In the genomic region with DNA sequence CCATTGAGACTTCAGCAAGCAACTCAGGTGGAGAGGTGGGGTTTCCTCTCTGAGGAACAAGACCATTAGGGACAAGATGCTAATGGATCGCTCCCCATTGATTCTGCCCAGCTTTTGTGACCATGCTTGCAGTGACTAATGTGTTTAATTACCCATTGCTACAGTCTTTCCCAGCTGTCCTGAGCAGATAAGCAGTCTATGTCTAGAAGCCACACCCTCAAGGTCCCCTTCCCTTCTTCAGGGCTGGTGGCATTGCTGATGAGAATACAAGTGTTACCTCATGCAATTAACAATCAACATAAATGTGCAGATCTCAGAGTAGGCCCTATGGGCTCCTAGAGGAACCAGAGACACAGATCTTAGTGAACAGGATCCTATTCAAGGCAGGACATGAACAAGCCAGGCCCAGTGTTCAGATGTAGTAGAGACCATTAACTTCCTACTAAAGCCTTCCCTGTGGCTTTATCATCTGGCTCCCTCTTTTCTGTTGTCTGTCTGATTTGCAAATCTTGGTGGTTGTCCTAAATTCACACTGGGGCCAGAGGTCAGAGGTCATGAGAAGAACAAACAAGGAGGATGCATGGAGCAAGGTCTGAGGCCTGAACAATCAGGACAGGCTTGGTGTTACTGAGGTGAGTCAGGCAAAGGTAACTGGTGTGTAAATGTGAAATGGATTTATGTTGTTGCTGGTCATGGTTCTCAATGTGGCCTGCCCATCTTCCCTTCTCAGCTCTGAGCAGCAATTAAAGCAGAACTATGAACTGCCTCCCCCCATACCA, we compare ENCODE assay signal across 24 mouse cellular contexts. TPM values are rescaled to one million over a fixed set of nuclear protein-coding genes. Genes with fewer than 3 reads are reported as not detected.
DNase-seq lines count a peak whose midpoint lies in the region; ATAC-seq and TF ChIP-seq lines count a peak whose summit lies in the region.
"Had no signal": no experiment of that assay in that cellular context is flagged by ENCODE, and none has a peak within 500 bp of the region (broad histone marks: within the 10 kb centered on the region; RNA-seq: fewer than 3 reads in every experiment).

No protein-coding gene starts in this region.

- peak; percentile 90 for ATAC-seq in liver, embryonic 14.5 days (ENCODE audit: insufficient read depth)
- ATAC-seq: intestine, embryonic 16.5 days; Patski had no signal

- H3K4me1 ChIP-seq in erythroblast, embryonic 14.5 days (ENCODE audit: control insufficient read depth) = peaks cover 49% of the 10 kb centered on the region
- H3K4me1 ChIP-seq in liver, embryonic 14.5 days (replicated peaks; ENCODE audit: control insufficient read depth in 2 of 2, insufficient read depth in 2 of 2, low read length in 1 of 2) = peaks cover 11 to 17% of the 10 kb centered on the region in 2 experiments
- H3K4me1 ChIP-seq: embryonic facial prominence, embryonic 13.5 days; forebrain, embryonic 10.5 days; heart, embryonic 15.5 days; hindbrain, embryonic 15.5 days; limb, embryonic 13.5 days; neural tube, embryonic 13.5 days had no signal

- peak; percentile 9 for DNase-seq in spleen, adult 12 weeks (ENCODE audit: low spot score)
- no peak for DNase-seq in spleen, adult 18-20 months
- DNase-seq in liver, embryonic 14.5 days (ENCODE audit: low read depth in 3 of 3, low spot score in 3 of 3) = peak; percentile 62 to 81 (median 76)
- no peak for DNase-seq in layer of hippocampus, postnatal 14 days (ENCODE audit: low spot score in 2 of 2)
- DNase-seq in urinary bladder, adult 2 months (ENCODE audit: low spot score) = no peak
- no peak for DNase-seq in adrenal gland, adult 2 months
- DNase-seq: adrenal gland, postnatal 36 days; B cell, adult 2 months; cerebellum, postnatal 10 days; heart, postnatal 4 days; kidney, postnatal 36 days; layer of hippocampus, adult 9-11 months; midbrain, embryonic 14.5 days; thymus, postnatal 4 days had no signal

- peak overlapping the region; percentile 7; the same call in 1 of the 2 replicates for H3K9ac ChIP-seq in liver, embryonic 14.5 days (replicated peaks)
- H3K9ac ChIP-seq: embryonic facial prominence, embryonic 13.5 days; heart, embryonic 15.5 days; hindbrain, embryonic 15.5 days; limb, embryonic 13.5 days; neural tube, embryonic 13.5 days had no signal

- peak overlapping the region; percentile 23 for H3K4me2 ChIP-seq in liver, embryonic 14.5 days (ENCODE audit: low read depth)
- H3K4me2 ChIP-seq: embryonic facial prominence, embryonic 13.5 days; heart, embryonic 15.5 days; hindbrain, embryonic 15.5 days; limb, embryonic 13.5 days; neural tube, embryonic 13.5 days had no signal

- peak; percentile 69 for TF ChIP-seq EP300 in liver, embryonic 14.5 days (IDR thresholded peaks at IDR 0.05; ENCODE audit: low read depth)

- WGBS in liver, embryonic 14.5 days (ENCODE audit: insufficient replicate concordance) = 21% methylated on average over 1 of the region's 1 CpGs

- no peak for TF ChIP-seq CTCF in liver, embryonic 14.5 days (IDR thresholded peaks at IDR 0.05; ENCODE audit: low read depth)

- H3K27ac ChIP-seq in liver, embryonic 14.5 days = peak overlapping the region; percentile 54
- H3K27ac ChIP-seq: embryonic facial prominence, embryonic 13.5 days; forebrain, embryonic 10.5 days; heart, embryonic 15.5 days; hindbrain, embryonic 15.5 days; limb, embryonic 13.5 days; macrophage; neural tube, embryonic 13.5 days had no signal

- H3K27me3 ChIP-seq in erythroblast, embryonic 14.5 days (ENCODE audit: control insufficient read depth) = peaks cover 11% of the 10 kb centered on the region
- H3K27me3 ChIP-seq in liver, embryonic 14.5 days (ENCODE audit: control insufficient read depth, insufficient read depth, low read length) = no peaks in the 10 kb centered on the region
- H3K27me3 ChIP-seq: embryonic facial prominence, embryonic 13.5 days; heart, embryonic 15.5 days; hindbrain, embryonic 15.5 days; limb, embryonic 13.5 days; neural tube, embryonic 13.5 days; Patski had no signal

- no peaks in the 10 kb centered on the region for H3K9me3 ChIP-seq in erythroblast, embryonic 14.5 days (ENCODE audit: control insufficient read depth, low read length)
- H3K9me3 ChIP-seq in liver, embryonic 14.5 days (ENCODE audit: control insufficient read depth, low read length) = no peaks in the 10 kb centered on the region
- H3K9me3 ChIP-seq: embryonic facial prominence, embryonic 13.5 days; forebrain, embryonic 10.5 days; heart, embryonic 15.5 days; hindbrain, embryonic 15.5 days had no signal

- H3K4me3 ChIP-seq in erythroblast, embryonic 14.5 days (replicated peaks) = peak overlapping the region; percentile 25
- H3K4me3 ChIP-seq in liver, embryonic 14.5 days (ENCODE audit: insufficient read depth in 1 of 2, low read depth in 2 of 2, low read length in 2 of 2) = no peak overlapping the region
- H3K4me3 ChIP-seq: embryonic facial prominence, embryonic 13.5 days; forebrain, embryonic 10.5 days; heart, embryonic 15.5 days; hindbrain, embryonic 15.5 days; limb, embryonic 13.5 days; neural tube, embryonic 13.5 days had no signal

- no peaks in the 10 kb centered on the region for H3K36me3 ChIP-seq in erythroblast, embryonic 14.5 days (ENCODE audit: control insufficient read depth)
- H3K36me3 ChIP-seq in liver, embryonic 14.5 days (replicated peaks; ENCODE audit: control insufficient read depth, insufficient read depth, low read depth) = no peaks in the 10 kb centered on the region
- H3K36me3 ChIP-seq: embryonic facial prominence, embryonic 13.5 days; forebrain, embryonic 10.5 days; heart, embryonic 15.5 days; hindbrain, embryonic 15.5 days; limb, embryonic 13.5 days; neural tube, embryonic 13.5 days had no signal

RNA-seq across cellular contexts. Expression of gene Odc1, which starts 56.8 kb away (rescaled TPM):
- 36.4 and 44.9 TPM in 2 replicates for polyA plus RNA-seq in erythroblast, embryonic 14.5 days (2012)
- 367 and 457 TPM in 2 replicates for polyA plus RNA-seq in liver, embryonic 14.5 days (2012; rRNA removed)
- polyA plus RNA-seq in liver, embryonic 14.5 days (2014; fragmentation: Nextera tagmentation; extraction: Ambion mirVana) = 444 and 509 TPM in 2 replicates
- 10 to 100 TPM; 75.5 to 77.0 TPM for total RNA-seq in layer of hippocampus, postnatal 14 days (2021)
- 64.4 and 68.4 TPM in 2 replicates for polyA plus RNA-seq in urinary bladder, adult 2 months (2012; rRNA removed)
- 100 to 1,000 TPM; 348 to 514 TPM for total RNA-seq in adrenal gland, adult 2 months (2021)
- 52.6 and 66.4 TPM in 2 replicates for polyA plus RNA-seq in adrenal gland, adult 2 months (2012; rRNA removed)

Comparison
In these comparisons a context has a peak if more than half of its experiments do, and no peak if none do; other contexts are left out.
1. DNase-seq: peak in spleen, adult 12 weeks (single experiment) and liver, embryonic 14.5 days (3 of 3); none in spleen, adult 18-20 months (0 of 2), layer of hippocampus, postnatal 14 days (0 of 2), urinary bladder, adult 2 months (single experiment) and adrenal gland, adult 2 months (single experiment).